Mouse (Mus musculus): ENCODE results near the gene Ip6k1. TPM values are rescaled to one million over a fixed set of nuclear protein-coding genes. Genes with fewer than 3 reads are reported as not detected.
A peak's percentile ranks its signal among the peaks of the same experiment; 100 is the strongest.

Gene Ip6k1
- polyA plus RNA-seq, 1 experiment from 2014 or later, result 80.6 TPM

DNA sequence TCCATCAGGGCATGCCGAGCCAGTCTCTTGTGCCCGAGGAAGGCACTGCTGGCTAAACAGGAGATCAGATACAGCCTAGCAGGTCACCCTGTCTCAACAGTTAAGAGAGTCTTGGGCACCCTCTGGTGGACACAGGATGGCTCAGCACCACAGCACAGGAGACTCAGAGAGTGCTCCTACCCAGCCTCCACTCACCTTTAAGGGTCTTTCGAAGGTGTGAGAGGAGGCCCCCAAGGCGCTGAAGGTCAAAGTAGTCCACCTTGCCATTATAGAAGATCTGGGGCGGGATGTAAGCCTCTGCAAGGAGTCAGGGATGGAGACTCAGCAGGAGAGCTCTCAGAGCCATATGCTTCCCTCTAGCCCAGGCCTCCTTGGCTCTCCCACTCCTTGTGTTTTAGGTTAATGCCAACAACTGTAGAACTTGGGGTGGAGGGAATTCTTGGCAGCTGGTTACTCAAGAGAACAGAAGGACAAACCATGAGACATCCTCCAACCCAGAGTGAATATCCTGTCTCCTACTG lies 63.2 kb downstream of the Ip6k1 start:
- WGBS, result 51% methylated on average over 5 of the region's 5 CpGs
- Histone ChIP-seq H3K9ac (replicated peaks) (no peak overlapping the region), H3K27ac (no peak overlapping the region), H3K9me3 (no peaks in the 10 kb centered on the region), H3K27me3 (no peaks in the 10 kb centered on the region), H3K36me3 (peaks cover 66% of the 10 kb centered on the region), H3K4me3 (replicated peaks) (no peak overlapping the region), H3K4me2 (no peak overlapping the region), H3K4me1 (replicated peaks) (no peaks in the 10 kb centered on the region)
- ATAC-seq (ENCODE audit: insufficient number of reproducible peaks, insufficient read depth, low FRiP score, low TSS enrichment, low read depth), result no peak

DNA sequence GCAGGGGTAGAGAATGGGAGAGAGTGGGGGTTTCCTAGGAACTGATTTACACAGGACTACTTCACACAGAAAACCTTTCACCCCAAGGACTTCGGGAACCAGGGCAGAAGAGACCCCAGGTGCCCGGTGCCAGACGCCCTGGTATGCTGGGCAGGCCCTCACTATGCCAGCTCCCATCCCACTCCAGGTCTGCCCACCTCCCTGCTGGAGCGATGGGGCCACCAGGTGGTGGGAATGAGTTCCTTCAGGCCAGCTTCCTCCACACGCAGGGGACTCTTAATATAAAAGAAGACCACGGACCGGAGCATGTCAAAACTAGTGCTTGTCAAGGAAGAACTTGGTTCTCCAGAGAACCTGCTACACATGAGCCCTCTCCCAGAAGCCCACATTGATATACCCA lies 64.9 kb downstream of the Ip6k1 start:
- Histone ChIP-seq H3K9me3 (no peaks in the 10 kb centered on the region), H3K4me2 (no peak overlapping the region), H3K36me3 (peaks cover 66% of the 10 kb centered on the region), H3K27ac (no peak overlapping the region), H3K9ac (replicated peaks) (no peak overlapping the region), H3K4me3 (replicated peaks) (no peak overlapping the region), H3K4me1 (replicated peaks) (no peaks in the 10 kb centered on the region), H3K27me3 (no peaks in the 10 kb centered on the region)
- 82% methylated on average over 7 of the region's 7 CpGs for WGBS
- no peak for ATAC-seq (ENCODE audit: insufficient number of reproducible peaks, insufficient read depth, low FRiP score, low TSS enrichment, low read depth)

DNA sequence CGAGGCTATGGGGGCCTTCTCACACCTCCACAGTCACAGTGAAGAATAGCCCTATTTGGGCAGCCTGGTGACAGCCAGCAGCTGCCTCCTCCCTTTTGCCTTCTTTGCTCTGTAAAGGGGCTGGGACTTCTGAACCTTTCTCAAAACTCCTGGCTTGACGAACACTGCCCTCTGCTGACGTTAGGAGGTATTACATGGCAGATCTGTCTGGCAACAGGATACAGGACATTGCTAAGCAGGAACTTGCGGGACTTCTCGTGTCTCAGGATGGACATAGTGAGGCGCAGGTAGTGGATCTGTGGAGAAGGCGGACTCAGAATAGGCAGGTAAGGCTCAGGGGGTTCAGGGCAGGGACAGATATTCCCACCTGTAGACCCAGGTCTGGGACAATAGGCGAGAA lies 65.6 kb downstream of the Ip6k1 start:
- Histone ChIP-seq H3K9ac (replicated peaks) (no peak overlapping the region), H3K36me3 (peaks cover 63% of the 10 kb centered on the region), H3K27ac (no peak overlapping the region), H3K4me3 (replicated peaks) (no peak overlapping the region), H3K27me3 (no peaks in the 10 kb centered on the region), H3K9me3 (no peaks in the 10 kb centered on the region), H3K4me1 (replicated peaks) (no peaks in the 10 kb centered on the region), H3K4me2 (no peak overlapping the region)
- peak; percentile 43; the same call in 1 of the 2 replicates for ATAC-seq (ENCODE audit: insufficient number of reproducible peaks, insufficient read depth, low FRiP score, low TSS enrichment, low read depth)
- WGBS, result 20% methylated on average over 8 of the region's 8 CpGs

DNA sequence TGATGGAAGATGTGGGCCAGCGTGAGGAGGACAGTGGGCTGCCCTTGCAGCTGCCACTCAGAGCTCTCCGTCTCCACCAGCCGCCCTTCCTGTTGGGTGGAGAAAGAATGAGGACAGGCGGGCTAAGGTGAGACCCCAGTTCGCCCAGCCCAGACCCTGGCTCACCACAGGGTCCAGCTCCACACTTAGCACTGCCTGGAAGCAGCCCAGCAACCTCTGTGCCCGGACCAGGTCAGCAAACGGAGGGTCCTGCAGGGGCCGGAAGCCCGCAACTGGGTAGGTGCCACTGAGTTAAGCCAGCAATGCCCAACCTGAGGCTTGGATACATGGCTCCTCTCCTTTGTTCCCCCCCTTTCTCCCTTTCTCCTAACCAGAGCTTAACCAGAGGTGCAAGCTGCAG lies 66.7 kb downstream of the Ip6k1 start:
- no peak for ATAC-seq (ENCODE audit: insufficient number of reproducible peaks, insufficient read depth, low FRiP score, low TSS enrichment, low read depth)
- H3K4me1 ChIP-seq (replicated peaks), result no peaks in the 10 kb centered on the region
- WGBS, result 90% methylated on average over 9 of the region's 9 CpGs
- H3K36me3 ChIP-seq, result peaks cover 61% of the 10 kb centered on the region
- no peaks in the 10 kb centered on the region for H3K27me3 ChIP-seq
- H3K4me3 ChIP-seq (replicated peaks), result no peak overlapping the region
- no peak overlapping the region for H3K9ac ChIP-seq (replicated peaks)
- no peaks in the 10 kb centered on the region for H3K9me3 ChIP-seq
- H3K27ac ChIP-seq, result no peak overlapping the region
- H3K4me2 ChIP-seq, result no peak overlapping the region

DNA sequence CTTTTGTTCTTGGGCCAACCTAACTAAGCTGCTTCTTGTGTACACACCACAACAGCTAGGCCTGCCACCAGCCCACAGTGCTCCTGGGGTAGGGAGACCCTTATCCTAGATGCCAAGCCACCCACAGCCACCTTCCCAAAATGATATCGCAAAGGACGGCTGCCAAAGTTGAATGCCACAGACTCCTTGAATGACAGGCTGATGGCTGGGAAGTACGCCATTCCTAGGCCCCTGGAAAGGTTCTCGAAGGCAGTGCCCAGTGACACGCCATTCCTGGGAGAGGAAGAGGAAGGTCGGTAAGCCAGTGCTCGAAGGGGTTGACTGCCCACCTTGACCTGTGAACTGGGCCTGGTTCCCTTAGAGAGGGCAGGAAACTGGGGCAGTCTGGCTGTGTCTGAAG lies 67.2 kb downstream of the Ip6k1 start:
- Histone ChIP-seq H3K36me3 (peaks cover 56% of the 10 kb centered on the region), H3K4me2 (no peak overlapping the region), H3K9me3 (no peaks in the 10 kb centered on the region), H3K27me3 (no peaks in the 10 kb centered on the region), H3K4me3 (replicated peaks) (no peak overlapping the region), H3K9ac (replicated peaks) (no peak overlapping the region), H3K27ac (no peak overlapping the region), H3K4me1 (replicated peaks) (no peaks in the 10 kb centered on the region)
- ATAC-seq (ENCODE audit: insufficient number of reproducible peaks, insufficient read depth, low FRiP score, low TSS enrichment, low read depth), result no peak
- 90% methylated on average over 7 of the region's 7 CpGs for WGBS

DNA sequence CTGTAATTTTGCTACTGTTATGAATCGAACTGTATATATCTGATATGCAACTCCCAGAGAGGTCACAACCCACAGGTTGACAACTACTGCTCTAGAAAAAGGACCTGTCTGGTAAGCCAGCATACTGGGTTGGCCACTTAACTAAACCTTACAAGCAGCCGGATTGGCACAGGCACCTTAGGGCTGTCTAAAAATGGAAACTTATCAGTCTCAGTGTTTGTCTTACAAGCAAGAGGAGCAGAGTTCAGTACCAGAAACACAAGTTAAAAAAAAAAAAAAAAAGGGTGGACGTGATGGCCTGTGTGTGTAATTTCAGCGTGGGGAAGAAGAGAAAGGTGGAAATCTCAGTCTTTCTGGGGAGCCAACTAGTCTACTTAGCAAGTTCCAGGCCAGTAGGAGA lies 69.5 kb downstream of the Ip6k1 start:
- H3K27me3 ChIP-seq, result no peaks in the 10 kb centered on the region
- H3K27ac ChIP-seq, result no peak overlapping the region
- H3K4me1 ChIP-seq (replicated peaks), result no peaks in the 10 kb centered on the region
- ATAC-seq (ENCODE audit: insufficient number of reproducible peaks, insufficient read depth, low FRiP score, low TSS enrichment, low read depth), result no peak
- H3K9ac ChIP-seq (replicated peaks), result no peak overlapping the region
- no peak overlapping the region for H3K4me3 ChIP-seq (replicated peaks)
- H3K4me2 ChIP-seq, result no peak overlapping the region
- H3K36me3 ChIP-seq, result peaks cover 48% of the 10 kb centered on the region
- no peaks in the 10 kb centered on the region for H3K9me3 ChIP-seq
- 90% methylated on average over 4 of the region's 4 CpGs for WGBS

DNA sequence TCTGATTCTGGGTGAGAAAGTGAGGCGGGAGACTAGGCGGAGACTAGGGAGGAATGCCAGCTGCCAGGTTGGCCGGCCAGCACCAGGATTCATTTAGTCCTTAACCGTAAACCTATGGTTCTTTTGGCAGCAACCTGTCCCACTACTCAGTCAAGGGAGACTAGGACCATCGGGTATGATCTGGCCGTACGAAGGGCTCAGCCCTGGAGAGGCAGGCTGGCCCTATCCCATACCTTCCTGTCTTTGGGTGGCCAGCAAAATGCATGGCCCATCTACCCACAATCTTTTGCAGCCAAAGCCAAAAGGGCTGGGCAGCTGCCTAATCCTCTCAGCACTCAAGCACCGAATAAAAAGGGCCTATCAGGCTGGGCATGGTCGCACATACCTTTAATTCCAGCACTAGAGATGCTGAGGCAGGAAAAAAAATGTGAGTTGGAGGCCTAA lies 70.2 kb downstream of the Ip6k1 start:
- no peaks in the 10 kb centered on the region for H3K9me3 ChIP-seq
- WGBS, result 63% methylated on average over 9 of the region's 9 CpGs
- H3K27me3 ChIP-seq, result no peaks in the 10 kb centered on the region
- H3K27ac ChIP-seq, result 0 out of 2 replicates have a peak overlapping the region, but pooled peaks have one; percentile 0
- ATAC-seq (ENCODE audit: insufficient number of reproducible peaks, insufficient read depth, low FRiP score, low TSS enrichment, low read depth), result no peak
- H3K4me3 ChIP-seq (replicated peaks), result no peak overlapping the region
- no peaks in the 10 kb centered on the region for H3K4me1 ChIP-seq (replicated peaks)
- H3K4me2 ChIP-seq, result no peak overlapping the region
- H3K9ac ChIP-seq (replicated peaks), result no peak overlapping the region
- H3K36me3 ChIP-seq, result peaks cover 47% of the 10 kb centered on the region

DNA sequence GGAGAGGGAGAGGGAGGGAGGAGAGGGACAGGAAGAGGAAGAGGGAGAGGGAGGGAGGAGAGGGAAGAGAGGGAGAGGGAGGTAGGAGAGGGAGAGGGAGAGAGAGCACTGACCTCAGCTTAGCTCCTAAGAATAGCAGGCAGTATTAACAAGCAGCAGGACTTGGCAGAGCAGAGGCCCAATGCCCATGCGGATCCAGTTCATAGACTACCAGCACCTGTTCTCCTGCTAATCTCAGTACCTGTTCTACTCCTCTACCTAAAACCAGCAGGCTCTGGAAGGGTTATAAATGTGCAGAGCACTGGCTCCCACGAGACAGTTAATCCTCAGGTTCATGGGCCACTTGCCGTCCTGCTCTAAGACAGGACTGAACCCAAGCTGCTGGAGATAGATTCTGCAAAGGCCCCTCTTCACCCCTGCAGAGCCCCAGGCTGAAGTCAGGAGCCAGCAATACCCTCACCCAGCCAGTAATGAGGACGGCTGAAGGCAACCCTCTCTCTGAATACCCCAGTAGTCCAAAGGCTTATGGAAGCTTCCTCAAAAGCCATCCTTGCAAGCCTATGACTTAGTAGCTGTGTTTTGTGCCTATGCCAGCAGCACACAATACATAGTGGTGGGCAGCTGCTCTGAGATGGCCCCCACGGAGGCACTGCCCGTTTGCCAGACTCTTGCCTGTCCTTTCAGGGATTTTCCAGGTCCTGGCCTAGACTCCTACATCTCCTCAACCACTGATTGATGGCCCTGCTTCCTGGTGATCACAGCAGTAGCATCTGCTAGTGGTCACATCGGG lies 71.0 kb downstream of the Ip6k1 start:
- no peak overlapping the region for H3K27ac ChIP-seq
- no peak for ATAC-seq (ENCODE audit: insufficient number of reproducible peaks, insufficient read depth, low FRiP score, low TSS enrichment, low read depth)
- 61% methylated on average over 7 of the region's 7 CpGs for WGBS

DNA sequence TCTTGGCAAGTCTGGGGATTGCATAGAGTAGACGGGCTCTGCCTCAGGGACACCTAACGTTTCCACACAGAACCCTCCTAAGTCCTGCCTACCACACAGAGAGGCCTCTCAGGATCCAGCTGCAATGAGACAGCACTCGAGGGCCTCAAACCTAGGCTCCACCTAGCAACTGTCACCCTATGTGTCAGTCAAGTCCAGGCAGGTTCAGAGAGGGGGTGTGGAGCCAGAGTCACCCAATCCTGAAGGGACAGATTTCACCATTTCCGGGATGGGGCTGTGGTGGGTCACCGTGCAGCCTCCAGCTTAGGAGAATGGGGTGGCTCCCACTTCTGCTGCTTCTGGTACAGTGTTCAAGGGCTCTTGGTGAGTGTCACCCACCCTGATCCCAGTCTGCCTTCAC lies 77.9 kb downstream of the Ip6k1 start, which contains the start of gene Mst1:
TSS of gene Mst1 (plus strand) at position 269 of the 400 bp plus-strand sequence.
- peaks cover 22% of the 10 kb centered on the region for H3K36me3 ChIP-seq
- H3K4me1 ChIP-seq (replicated peaks), result peaks cover 21% of the 10 kb centered on the region
- no peak for ATAC-seq (ENCODE audit: insufficient number of reproducible peaks, insufficient read depth, low FRiP score, low TSS enrichment, low read depth)
- WGBS, result 70% methylated on average over 5 of the region's 5 CpGs
- peak within 1 kb of the TSS; percentile 87 for H3K4me2 ChIP-seq
- H3K9me3 ChIP-seq, result no peaks in the 10 kb centered on the region
- peaks cover 51% of the 10 kb centered on the region for H3K27me3 ChIP-seq
- H3K9ac ChIP-seq (replicated peaks), result peak within 1 kb of the TSS; percentile 94
- H3K27ac ChIP-seq, result peak within 1 kb of the TSS; percentile 29; the same call in 1 of the 2 replicates
- peak within 1 kb of the TSS; percentile 89 for H3K4me3 ChIP-seq (replicated peaks)

More for the DNA sequence above, 71.0 kb downstream of the Ip6k1 start:
- Histone ChIP-seq H3K4me1 (replicated peaks) (peaks cover 8% of the 10 kb centered on the region), H3K9ac (replicated peaks) (peak overlapping the region; percentile 42; the same call in 1 of the 2 replicates), H3K9me3 (no peaks in the 10 kb centered on the region), H3K4me2 (no peak overlapping the region), H3K4me3 (replicated peaks) (no peak overlapping the region), H3K36me3 (peaks cover 47% of the 10 kb centered on the region), H3K27me3 (no peaks in the 10 kb centered on the region)

DNA sequence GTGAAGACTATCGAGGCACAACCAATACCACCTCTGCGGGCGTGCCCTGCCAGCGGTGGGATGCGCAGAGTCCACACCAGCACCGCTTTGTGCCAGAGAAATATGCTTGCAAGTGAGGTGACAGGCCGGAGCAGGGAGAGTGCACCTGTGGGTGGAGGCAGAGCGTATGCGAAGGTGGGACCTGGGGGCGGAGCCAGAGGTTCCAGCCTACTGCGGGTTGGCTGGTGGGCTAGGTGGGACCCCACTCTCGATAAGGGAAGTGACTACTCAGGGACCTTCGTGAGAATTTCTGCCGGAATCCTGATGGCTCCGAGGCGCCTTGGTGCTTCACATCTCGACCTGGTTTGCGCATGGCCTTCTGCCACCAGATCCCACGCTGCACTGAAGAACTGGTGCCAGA lies 80.2 kb downstream of the Ip6k1 start:
- 6% methylated on average over 19 of the region's 19 CpGs for WGBS
- Histone ChIP-seq H3K4me1 (replicated peaks) (peaks cover 21% of the 10 kb centered on the region), H3K9ac (replicated peaks) (no peak overlapping the region), H3K4me2 (peak overlapping the region; percentile 47), H3K27me3 (peaks cover 51% of the 10 kb centered on the region), H3K27ac (no peak overlapping the region), H3K36me3 (peaks cover 39% of the 10 kb centered on the region), H3K4me3 (replicated peaks) (peak overlapping the region; percentile 19), H3K9me3 (no peaks in the 10 kb centered on the region)
- ATAC-seq (ENCODE audit: insufficient number of reproducible peaks, insufficient read depth, low FRiP score, low TSS enrichment, low read depth), result no peak

DNA sequence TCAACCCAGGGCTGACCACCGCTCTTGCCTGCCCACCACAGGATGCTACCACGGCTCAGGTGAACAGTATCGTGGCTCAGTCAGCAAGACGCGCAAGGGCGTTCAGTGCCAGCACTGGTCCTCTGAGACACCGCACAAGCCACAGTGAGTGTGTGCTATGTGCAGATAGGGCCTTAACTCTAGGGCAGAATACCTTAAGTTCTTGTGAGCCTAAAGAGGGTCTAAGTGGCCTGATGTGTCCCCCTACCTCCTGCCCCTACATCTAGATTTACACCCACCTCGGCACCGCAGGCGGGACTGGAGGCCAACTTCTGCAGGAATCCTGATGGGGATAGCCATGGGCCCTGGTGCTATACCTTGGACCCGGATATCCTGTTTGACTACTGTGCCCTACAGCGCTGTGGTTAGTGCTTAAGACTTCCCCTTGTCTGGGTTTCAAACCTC lies 80.7 kb downstream of the Ip6k1 start, which contains the start of gene Rnf123:
TSS of gene Rnf123 (minus strand) at position 359 of the 444 bp plus-strand sequence.
- 27% methylated on average over 12 of the region's 12 CpGs for WGBS
- Histone ChIP-seq H3K27me3 (peaks cover 51% of the 10 kb centered on the region), H3K9me3 (no peaks in the 10 kb centered on the region), H3K9ac (replicated peaks) (no peak within 1 kb of the TSS), H3K27ac (no peak within 1 kb of the TSS), H3K4me2 (peak within 1 kb of the TSS; percentile 47), H3K4me3 (replicated peaks) (peak within 1 kb of the TSS; percentile 19), H3K36me3 (peaks cover 44% of the 10 kb centered on the region), H3K4me1 (replicated peaks) (peaks cover 17% of the 10 kb centered on the region)
- no peak for ATAC-seq (ENCODE audit: insufficient number of reproducible peaks, insufficient read depth, low FRiP score, low TSS enrichment, low read depth)
